Mouse (Mus musculus): ENCODE data around the gene Itprip. TPM values are rescaled to one million over a fixed set of nuclear protein-coding genes. Genes with fewer than 3 reads are reported as not detected.

Gene Itprip
- total RNA-seq, 2 experiments from 2014 or later, result 21.6 TPM

GRCm38 (mm10) chr19:47885191-47885743, 33.8 kb downstream of the Itprip start:
- DNase-seq, result peak; percentile 52

- no peak for DNase-seq
These were observed 34.6 kb downstream of the Itprip start for GRCm38 (mm10) chr19:47884296-47885085.

GRCm38 (mm10) chr19:47882882-47883254, 36.2 kb downstream of the Itprip start:
- DNase-seq, result no peak

GRCm38 (mm10) chr19:47882151-47882881, 36.8 kb downstream of the Itprip start:
- DNase-seq, result peak; percentile 86

GRCm38 (mm10) chr19:47881538-47881937, 37.6 kb downstream of the Itprip start:
- DNase-seq, result no peak

- no peak for DNase-seq
These were observed 42.8 kb downstream of the Itprip start for GRCm38 (mm10) chr19:47876252-47876651.

- no peak for DNase-seq
These were observed 47.6 kb downstream of the Itprip start for GRCm38 (mm10) chr19:47871515-47871914.

- DNase-seq, result no peak
These were observed 48.9 kb downstream of the Itprip start for GRCm38 (mm10) chr19:47870102-47870666.

- no peak for DNase-seq
These were observed 49.6 kb downstream of the Itprip start for GRCm38 (mm10) chr19:47869516-47869915.

- DNase-seq, result no peak
These were observed 50.1 kb downstream of the Itprip start for GRCm38 (mm10) chr19:47868951-47869350.

- DNase-seq, result no peak
These were observed 51.4 kb downstream of the Itprip start for GRCm38 (mm10) chr19:47867628-47868175.

- DNase-seq, result peak; percentile 95
These were observed 53.6 kb downstream of the Itprip start, which contains the start of gene Gsto2 for GRCm38 (mm10) chr19:47865353-47865947. Gsto2 (plus strand) TSS chr19:47865534.

- DNase-seq, result no peak
These were observed 54.4 kb downstream of the Itprip start for GRCm38 (mm10) chr19:47864721-47865120.

GRCm38 (mm10) chr19:47864051-47864450, 55.0 kb downstream of the Itprip start:
- DNase-seq, result no peak

GRCm38 (mm10) chr19:47862581-47862980, 56.5 kb downstream of the Itprip start:
- no peak for DNase-seq

- no peak for DNase-seq
These were observed 59.9 kb downstream of the Itprip start for GRCm38 (mm10) chr19:47859180-47859579.

- no peak for DNase-seq
These were observed 60.8 kb downstream of the Itprip start for GRCm38 (mm10) chr19:47857957-47858942.

GRCm38 (mm10) chr19:47854796-47855783, 64.0 kb downstream of the Itprip start, which contains the start of gene Gsto1:
Gsto1 (plus strand) TSS chr19:47854970.
- peak; percentile 90 for DNase-seq

GRCm38 (mm10) chr19:47853951-47854795, 64.9 kb downstream of the Itprip start:
- peak; percentile 30 for DNase-seq

Data from heart, postnatal 4 days (tissue).